Comparison of ENCODE assay signal across 8 mouse cellular contexts in genomic region chr7:16309318-16310019, GRCm38 (mm10). TPM values are rescaled to one million over a fixed set of nuclear protein-coding genes. Genes with fewer than 3 reads are reported as not detected.
DNase-seq lines count a peak whose midpoint lies in the region; ATAC-seq and TF ChIP-seq lines count a peak whose summit lies in the region.

No protein-coding gene starts in this region.

- H3K27ac ChIP-seq in heart, embryonic 12.5 days (ENCODE audit: poor library complexity, severe bottlenecking), result peak overlapping the region; percentile 58
- peak overlapping the region; percentile 68 for H3K27ac ChIP-seq in kidney, embryonic 16.5 days (ENCODE audit: low read length)
- H3K27ac ChIP-seq in liver, embryonic 15.5 days (replicated peaks), result peak overlapping the region; percentile 97
- peak overlapping the region; percentile 88 for H3K27ac ChIP-seq in stomach, postnatal 0 days (replicated peaks)

- TF ChIP-seq EP300 in stomach, postnatal 0 days (optimal IDR thresholded peaks at IDR 0.05), result peak; percentile 52

- H3K4me2 ChIP-seq in heart, embryonic 12.5 days, result peak overlapping the region; percentile 98
- peak overlapping the region; percentile 100 for H3K4me2 ChIP-seq in kidney, embryonic 16.5 days (replicated peaks; ENCODE audit: low read depth, low read length)
- peak overlapping the region; percentile 100 for H3K4me2 ChIP-seq in liver, embryonic 15.5 days
- peak overlapping the region; percentile 100 for H3K4me2 ChIP-seq in stomach, postnatal 0 days (replicated peaks; ENCODE audit: low read depth)

- no peaks in the 10 kb centered on the region for H3K36me3 ChIP-seq in heart, embryonic 12.5 days
- no peaks in the 10 kb centered on the region for H3K36me3 ChIP-seq in kidney, embryonic 16.5 days (ENCODE audit: insufficient read depth, low read length)
- no peaks in the 10 kb centered on the region for H3K36me3 ChIP-seq in liver, embryonic 15.5 days (replicated peaks)
- H3K36me3 ChIP-seq in stomach, postnatal 0 days (ENCODE audit: control insufficient read depth, insufficient read depth, low read length), result no peaks in the 10 kb centered on the region

- H3K4me1 ChIP-seq in heart, embryonic 12.5 days (replicated peaks), result peaks cover 51% of the 10 kb centered on the region
- H3K4me1 ChIP-seq in kidney, embryonic 16.5 days (ENCODE audit: insufficient read depth, low read length), result peaks cover 44% of the 10 kb centered on the region
- peaks cover 78% of the 10 kb centered on the region for H3K4me1 ChIP-seq in liver, embryonic 15.5 days (replicated peaks)
- H3K4me1 ChIP-seq in stomach, postnatal 0 days (replicated peaks; ENCODE audit: control insufficient read depth, insufficient read depth), result peaks cover 14% of the 10 kb centered on the region

- peak; percentile 56 for ATAC-seq in erythroblast, adult 5-6 weeks (replicated peaks; ENCODE audit: low FRiP score, poor library complexity, severe bottlenecking)
- ATAC-seq in heart, embryonic 12.5 days (ENCODE audit: insufficient number of reproducible peaks, low FRiP score), result peak; percentile 76
- ATAC-seq in kidney, embryonic 16.5 days (ENCODE audit: low FRiP score, low TSS enrichment), result peak; percentile 44
- peak; percentile 59 for ATAC-seq in liver, embryonic 15.5 days (ENCODE audit: insufficient read depth)
- ATAC-seq in stomach, postnatal 0 days (ENCODE audit: low FRiP score, low TSS enrichment), result peak; percentile 46; the same call in 1 of the 2 replicates

- TF ChIP-seq CTCF in brain, embryonic 14.5 days (IDR thresholded peaks at IDR 0.05; ENCODE audit: borderline replicate concordance, extremely low read depth, insufficient read depth, insufficient read length), result no peak
- TF ChIP-seq CTCF in stomach, postnatal 0 days (IDR thresholded peaks at IDR 0.05; ENCODE audit: low read depth), result 0 out of 2 replicates have a peak, but pooled peaks have one; percentile 12

- H3K4me3 ChIP-seq in heart, embryonic 12.5 days, result peak overlapping the region; percentile 76
- peak overlapping the region; percentile 89 for H3K4me3 ChIP-seq in kidney, embryonic 16.5 days (ENCODE audit: low read length)
- H3K4me3 ChIP-seq in liver, embryonic 15.5 days (replicated peaks), result peak overlapping the region; percentile 92
- peak overlapping the region; percentile 72 for H3K4me3 ChIP-seq in stomach, postnatal 0 days (ENCODE audit: low read depth, low read length)

- no peak for TF ChIP-seq POLR2A in brain, embryonic 14.5 days (IDR thresholded peaks at IDR 0.05; ENCODE audit: borderline replicate concordance, extremely low read depth, insufficient read depth, insufficient read length, poor library complexity, severe bottlenecking)

- peak overlapping the region; percentile 96 for H3K9ac ChIP-seq in heart, embryonic 12.5 days
- peak overlapping the region; percentile 62 for H3K9ac ChIP-seq in kidney, embryonic 16.5 days (replicated peaks; ENCODE audit: low read length)
- H3K9ac ChIP-seq in liver, embryonic 15.5 days, result peak overlapping the region; percentile 97
- H3K9ac ChIP-seq in stomach, postnatal 0 days (ENCODE audit: low read length), result peak overlapping the region; percentile 70

- under 1% methylated on average over 61 of the region's 61 CpGs for WGBS in heart, embryonic 12.5 days
- 0% methylated on average over 60 of the region's 61 CpGs for WGBS in kidney, embryonic 16.5 days
- 2% methylated on average over 61 of the region's 61 CpGs for WGBS in liver, embryonic 15.5 days (ENCODE audit: insufficient replicate concordance)
- under 1% methylated on average over 56 of the region's 61 CpGs for WGBS in stomach, postnatal 0 days

- H3K27me3 ChIP-seq in heart, embryonic 12.5 days (replicated peaks), result no peaks in the 10 kb centered on the region
- no peaks in the 10 kb centered on the region for H3K27me3 ChIP-seq in kidney, embryonic 16.5 days (ENCODE audit: insufficient read depth, low read length)
- H3K27me3 ChIP-seq in liver, embryonic 15.5 days, result peaks cover 22% of the 10 kb centered on the region
- no peaks in the 10 kb centered on the region for H3K27me3 ChIP-seq in stomach, postnatal 0 days (ENCODE audit: control insufficient read depth, insufficient read depth, low read length)

- H3K9me3 ChIP-seq in heart, embryonic 12.5 days (replicated peaks), result no peaks in the 10 kb centered on the region
- H3K9me3 ChIP-seq in kidney, embryonic 16.5 days (ENCODE audit: low read length), result no peaks in the 10 kb centered on the region
- no peaks in the 10 kb centered on the region for H3K9me3 ChIP-seq in liver, embryonic 15.5 days (replicated peaks)
- H3K9me3 ChIP-seq in stomach, postnatal 0 days (ENCODE audit: control insufficient read depth, low read length), result no peaks in the 10 kb centered on the region

- peak; percentile 94 for DNase-seq in CD4-positive, CD25-positive, alpha-beta regulatory T cell, adult 2 months (ENCODE audit: low read depth, low spot score)
- peak; percentile 85 for DNase-seq in brain, embryonic 14.5 days (ENCODE audit: low read depth)
- DNase-seq in neural tube, embryonic 10.5 days (ENCODE audit: extremely low spot score, low spot score), result peak; percentile 71
- DNase-seq in stomach, postnatal 0 days (ENCODE audit: low spot score), result peak; percentile 91

RNA-seq across cellular contexts. Expression of gene Bbc3, which starts 1.3 kb away (rescaled TPM):
- polyA plus RNA-seq in brain, embryonic 14.5 days (2012; rRNA removed), result 26.6 and 27.4 TPM in 2 replicates
- 2.3 TPM in 1 of 2 replicates, not detected in the other for total RNA-seq in erythroblast, adult 5-6 weeks (2015; ENCODE audit: low replicate concordance)
- total RNA-seq in erythroblast, adult 5-6 weeks (2017; ENCODE audit: low replicate concordance), result 1.5 and 7.5 TPM in 2 replicates
- 9.8 and 10.4 TPM in 2 replicates for polyA plus RNA-seq in heart, embryonic 12.5 days (2016; fragmentation: Nextera tagmentation; extraction: Ambion mirVana)
- 12.6 and 14.2 TPM in 2 replicates for polyA plus RNA-seq in kidney, embryonic 16.5 days (2015; fragmentation: Nextera tagmentation; extraction: Ambion mirVana)
- polyA plus RNA-seq in liver, embryonic 15.5 days (2015; fragmentation: Nextera tagmentation; extraction: Ambion mirVana), result 4.1 and 5.9 TPM in 2 replicates
- polyA plus RNA-seq in stomach, postnatal 0 days (2015; fragmentation: Nextera tagmentation; extraction: Ambion mirVana), result 3.7 and 5.0 TPM in 2 replicates

RNA-seq across cellular contexts. Expression of gene Ccdc9, which starts 22.9 kb away (rescaled TPM):
- polyA plus RNA-seq in brain, embryonic 14.5 days (2012; rRNA removed), result 42.5 and 63.9 TPM in 2 replicates
- 2.5 and 9.4 TPM in 2 replicates for total RNA-seq in erythroblast, adult 5-6 weeks (2015; ENCODE audit: low replicate concordance)
- 17.7 and 30.0 TPM in 2 replicates for total RNA-seq in erythroblast, adult 5-6 weeks (2017; ENCODE audit: low replicate concordance)
- 24.3 and 31.2 TPM in 2 replicates for polyA plus RNA-seq in heart, embryonic 12.5 days (2016; fragmentation: Nextera tagmentation; extraction: Ambion mirVana)
- polyA plus RNA-seq in kidney, embryonic 16.5 days (2015; fragmentation: Nextera tagmentation; extraction: Ambion mirVana), result 30.9 and 31.2 TPM in 2 replicates
- polyA plus RNA-seq in liver, embryonic 15.5 days (2015; fragmentation: Nextera tagmentation; extraction: Ambion mirVana), result 10.3 and 12.3 TPM in 2 replicates
- 11.5 and 13.0 TPM in 2 replicates for polyA plus RNA-seq in stomach, postnatal 0 days (2015; fragmentation: Nextera tagmentation; extraction: Ambion mirVana)

RNA-seq across cellular contexts. Expression of gene Inafm1, which starts 36.1 kb away (rescaled TPM):
- 50.1 and 52.9 TPM in 2 replicates for polyA plus RNA-seq in brain, embryonic 14.5 days (2012; rRNA removed)
- not detected in 2 replicates for total RNA-seq in erythroblast, adult 5-6 weeks (2015; ENCODE audit: low replicate concordance)
- 2.0 and 4.3 TPM in 2 replicates for total RNA-seq in erythroblast, adult 5-6 weeks (2017; ENCODE audit: low replicate concordance)
- 11.0 and 12.1 TPM in 2 replicates for polyA plus RNA-seq in heart, embryonic 12.5 days (2016; fragmentation: Nextera tagmentation; extraction: Ambion mirVana)
- 16.4 and 19.7 TPM in 2 replicates for polyA plus RNA-seq in kidney, embryonic 16.5 days (2015; fragmentation: Nextera tagmentation; extraction: Ambion mirVana)
- 4.4 and 5.4 TPM in 2 replicates for polyA plus RNA-seq in liver, embryonic 15.5 days (2015; fragmentation: Nextera tagmentation; extraction: Ambion mirVana)
- polyA plus RNA-seq in stomach, postnatal 0 days (2015; fragmentation: Nextera tagmentation; extraction: Ambion mirVana), result 28.0 and 29.1 TPM in 2 replicates

RNA-seq across cellular contexts. Expression of gene C5ar1, which starts 50.1 kb away (rescaled TPM):
- 1.1 and 1.4 TPM in 2 replicates for polyA plus RNA-seq in brain, embryonic 14.5 days (2012; rRNA removed)
- total RNA-seq in erythroblast, adult 5-6 weeks (2015; ENCODE audit: low replicate concordance), result 7.7 and 15.7 TPM in 2 replicates
- total RNA-seq in erythroblast, adult 5-6 weeks (2017; ENCODE audit: low replicate concordance), result 2.6 and 7.1 TPM in 2 replicates
- polyA plus RNA-seq in heart, embryonic 12.5 days (2016; fragmentation: Nextera tagmentation; extraction: Ambion mirVana), result 1.1 and 1.8 TPM in 2 replicates
- 2.7 and 2.8 TPM in 2 replicates for polyA plus RNA-seq in kidney, embryonic 16.5 days (2015; fragmentation: Nextera tagmentation; extraction: Ambion mirVana)
- 3.5 and 3.6 TPM in 2 replicates for polyA plus RNA-seq in liver, embryonic 15.5 days (2015; fragmentation: Nextera tagmentation; extraction: Ambion mirVana)
- 1.9 and 2.0 TPM in 2 replicates for polyA plus RNA-seq in stomach, postnatal 0 days (2015; fragmentation: Nextera tagmentation; extraction: Ambion mirVana)

Comparison
In these comparisons a context has a peak if more than half of its experiments do, and no peak if none do; other contexts are left out.
1. Peak in every context shown above with its lines: DNase-seq, ATAC-seq, H3K4me3 ChIP-seq and H3K27ac ChIP-seq.